Mouse (Mus musculus) small intestine, adult 2 months (tissue): Measurements from ENCODE around the gene Clcn1.

Experiments used
- CTCF ChIP-seq: fragments of 200-500 bp; IDR thresholded peaks from 2 replicates; pipeline ENCODE4 v1.5.1; 2012; ENCODE audit warnings: low read depth, mild to moderate bottlenecking, control low read depth, inconsistent platforms, low read length, moderate library complexity, mixed read lengths; ENCODE audit not compliant: insufficient replicate concordance, insufficient read length; ENCODE audit errors: extremely low read depth
- POLR2A ChIP-seq: fragments of 200-500 bp; IDR thresholded peaks from 2 replicates; pipeline ENCODE4 v1.6.1; 2012; ENCODE audit warnings: low read depth, mild to moderate bottlenecking, control low read depth, inconsistent platforms, low read length, moderate library complexity

GRCm38 (mm10) chr6:42344255-42344654 is 57.8 kb downstream of the Clcn1 start:
- TF ChIP-seq CTCF (no peak), POLR2A (no peak)
